Mouse (Mus musculus): ENCODE measurements around the gene Ccl26.

Gene Ccl26

GRCm38 (mm10) chr5:135537794-135538214 lies 25.6 kb downstream of the Ccl26 start:
- no peak for DNase-seq (ENCODE audit: low spot score in 2 of 2)

GRCm38 (mm10) chr5:135537326-135537725 lies 26.0 kb downstream of the Ccl26 start:
- DNase-seq (ENCODE audit: low spot score in 2 of 2) = peak; percentile 47 to 62

GRCm38 (mm10) chr5:135535867-135536266 lies 27.5 kb downstream of the Ccl26 start:
- no peak for DNase-seq (ENCODE audit: low spot score in 2 of 2)

DNA sequence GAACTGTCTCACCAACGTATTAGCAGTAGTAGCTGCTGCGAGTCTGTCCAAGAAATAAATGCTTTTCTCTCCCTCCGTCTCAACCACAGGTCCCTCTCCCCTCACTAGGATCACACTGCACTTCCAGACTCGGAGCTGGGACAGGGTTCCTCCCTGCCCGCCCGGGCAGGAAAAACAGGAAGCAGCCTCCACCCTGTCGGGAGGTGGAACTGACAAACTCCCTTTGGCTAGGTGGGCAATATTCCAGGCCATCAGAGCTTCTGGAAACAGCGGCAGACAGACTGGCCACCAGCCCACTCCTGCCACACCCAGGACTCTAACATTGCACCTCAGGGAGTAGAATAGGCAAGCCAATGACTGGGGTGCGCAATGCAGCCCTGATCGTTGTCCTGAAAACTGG lies 29.9 kb downstream of the Ccl26 start:
- peak; percentile 89 for DNase-seq (ENCODE audit: low spot score in 2 of 2)

- DNase-seq (ENCODE audit: low spot score in 2 of 2) = no peak
Measured at GRCm38 (mm10) chr5:135531306-135531845, 32.0 kb downstream of the Ccl26 start.

DNA sequence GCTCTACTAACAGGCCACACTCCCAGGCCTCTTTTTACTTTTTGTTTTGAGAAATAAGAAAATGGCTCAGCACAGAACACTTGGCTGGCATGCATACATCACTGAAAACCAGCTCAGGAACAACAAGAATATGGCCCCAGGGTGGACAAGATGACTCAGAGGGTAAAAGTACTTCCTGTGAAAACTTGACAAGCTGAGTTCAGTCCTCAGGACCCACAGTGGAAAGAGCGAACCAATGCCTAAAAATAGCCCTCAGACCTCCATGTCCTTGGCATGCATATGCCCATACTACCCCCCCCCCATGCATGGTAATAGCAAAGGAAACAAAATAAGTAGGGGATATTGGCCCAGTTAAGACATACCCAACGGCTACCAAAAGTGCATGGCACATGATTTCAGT lies 33.4 kb downstream of the Ccl26 start:
- DNase-seq (ENCODE audit: low spot score in 2 of 2) = no peak

GRCm38 (mm10) chr5:135529310-135529709 lies 34.1 kb downstream of the Ccl26 start:
- DNase-seq (ENCODE audit: low spot score in 2 of 2) = no peak

DNA sequence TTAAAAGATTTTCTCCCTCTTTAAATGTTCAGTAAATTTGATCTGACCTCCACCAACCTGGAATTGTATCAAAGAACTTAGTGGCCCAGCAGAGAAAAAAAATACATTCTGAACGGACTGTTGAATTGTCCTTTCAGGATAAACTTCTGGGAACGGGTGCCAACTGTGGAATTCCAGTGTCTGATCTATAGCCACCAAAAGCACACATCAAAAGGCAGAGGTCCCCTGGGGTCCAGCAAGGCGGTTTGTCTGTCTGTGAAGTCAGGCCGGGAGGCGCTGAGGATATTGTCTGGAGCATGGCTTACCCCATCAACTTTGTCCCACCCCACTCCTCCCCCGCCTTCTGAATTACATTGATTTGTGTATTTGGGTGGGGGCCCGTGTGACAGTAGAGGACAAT lies 35.4 kb downstream of the Ccl26 start:
- no peak for DNase-seq (ENCODE audit: low spot score in 2 of 2)

DNA sequence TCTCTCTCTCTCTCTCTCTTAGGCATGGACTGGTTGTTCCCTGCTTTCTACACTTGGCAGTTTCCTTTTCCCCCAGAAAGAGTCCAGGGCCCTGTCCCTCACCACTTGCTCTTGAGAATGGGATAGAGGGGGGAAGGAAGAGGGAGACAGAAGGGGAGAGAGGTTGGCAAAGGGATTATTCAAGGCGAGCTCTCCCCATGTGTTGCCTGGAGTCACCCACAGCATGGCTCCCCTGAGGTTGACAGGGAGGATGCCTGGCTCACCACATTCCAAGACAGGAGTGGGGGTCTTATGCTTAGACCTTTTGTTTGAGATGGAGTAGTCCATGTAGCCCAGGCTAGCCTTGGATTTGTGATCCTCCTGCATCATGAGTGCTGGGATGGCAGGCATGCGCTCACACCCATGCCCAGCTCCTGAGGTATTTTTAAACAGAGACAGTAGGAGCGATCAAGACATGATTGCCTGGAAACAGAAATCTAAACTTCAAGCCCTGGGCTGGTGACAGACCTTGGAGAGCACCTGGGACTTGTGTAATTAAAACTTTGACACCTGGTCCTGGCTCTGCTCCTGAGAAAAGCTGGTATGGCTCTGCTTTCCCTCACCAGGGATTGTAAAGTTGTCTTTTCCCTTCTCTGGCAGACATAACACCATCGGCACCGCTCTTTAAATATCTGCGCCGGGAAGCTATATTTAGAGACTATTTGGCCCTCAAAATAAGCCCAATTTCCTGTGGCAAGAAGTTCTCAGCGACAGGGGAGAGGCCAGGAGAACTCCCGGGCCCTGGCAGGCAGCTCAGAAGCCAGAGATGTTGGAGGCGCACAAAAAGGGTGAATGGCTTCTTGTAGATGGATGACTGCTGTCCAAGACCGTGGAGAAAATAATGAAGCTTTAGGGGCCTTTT lies 38.5 kb downstream of the Ccl26 start:
- peak; percentile 59 to 64 for DNase-seq (ENCODE audit: low spot score in 2 of 2)

GRCm38 (mm10) chr5:135524087-135524486 lies 39.3 kb downstream of the Ccl26 start:
- no peak for DNase-seq (ENCODE audit: low spot score in 2 of 2)

DNA sequence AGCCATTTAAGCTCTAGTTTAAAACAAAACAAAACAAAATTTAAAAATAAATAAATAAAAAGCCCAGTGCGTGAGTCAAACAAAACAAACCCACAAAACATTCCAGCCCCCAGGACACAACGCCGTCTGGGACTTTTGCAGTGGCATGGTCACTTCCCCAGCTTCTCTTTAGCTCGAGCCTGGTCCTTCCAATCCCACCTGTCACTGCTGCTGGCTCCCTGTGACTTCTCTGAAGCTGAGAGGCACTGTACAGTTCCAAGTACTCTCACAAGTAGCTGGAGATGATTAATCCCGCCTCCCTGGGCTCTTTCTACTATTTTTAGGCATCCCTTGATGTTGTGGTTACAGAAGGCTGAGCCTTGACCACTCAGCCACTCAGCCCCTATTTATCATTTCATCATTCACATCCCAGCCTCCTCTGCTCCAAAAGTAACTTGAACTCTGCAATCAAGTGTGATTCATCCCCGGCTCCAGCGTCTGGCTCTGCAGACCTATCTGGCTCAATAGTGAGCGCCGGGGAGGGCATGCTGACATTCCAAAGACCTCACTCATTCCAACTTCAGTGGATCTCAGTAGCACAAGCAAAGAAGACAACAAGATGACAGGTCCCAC lies 41.2 kb downstream of the Ccl26 start:
- DNase-seq (ENCODE audit: low spot score in 2 of 2) = peak in 1 of 2 experiments; percentile 48

- DNase-seq (ENCODE audit: low spot score in 2 of 2) = no peak
Measured at GRCm38 (mm10) chr5:135517348-135517883, 46.0 kb downstream of the Ccl26 start.

DNA sequence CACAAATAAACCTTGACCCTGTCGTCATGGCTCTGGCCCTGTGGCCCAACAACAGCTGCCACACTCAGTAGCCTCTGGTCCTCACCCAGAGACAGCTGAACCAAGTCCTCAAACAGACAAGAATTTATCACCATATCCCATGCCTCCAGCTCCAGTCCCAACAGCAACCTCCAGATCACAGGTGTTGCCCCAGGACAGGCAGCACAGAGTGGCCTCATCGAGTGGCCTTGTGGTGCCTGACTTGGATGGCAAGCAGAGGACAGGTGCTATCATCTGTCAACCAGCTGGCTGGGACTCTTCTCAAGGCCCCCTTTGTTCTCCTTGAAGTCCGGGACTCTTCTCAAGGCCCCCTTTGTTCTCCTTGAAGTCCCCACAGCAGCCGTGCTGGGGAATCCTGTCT lies 50.2 kb downstream of the Ccl26 start:
- DNase-seq (ENCODE audit: low spot score in 2 of 2) = no peak

GRCm38 (mm10) chr5:135511105-135511504 lies 52.3 kb downstream of the Ccl26 start:
- no peak for DNase-seq (ENCODE audit: low spot score in 2 of 2)
